Mouse (Mus musculus): ENCODE measurements around the gene Hvcn1. TPM values are rescaled to one million over a fixed set of nuclear protein-coding genes. Genes with fewer than 3 reads are reported as not detected.

Hvcn1 gene
- polyA plus RNA-seq, 1 experiment, result 174 TPM

- 1% methylated on average over 34 of the region's 34 CpGs for WGBS
- peaks cover 20% of the 10 kb centered on the region for H3K4me1 ChIP-seq (ENCODE audit: control insufficient read depth, insufficient read depth, insufficient read length)
- H3K36me3 ChIP-seq (ENCODE audit: control insufficient read depth, insufficient read depth, low read length), result no peaks in the 10 kb centered on the region
- no peaks in the 10 kb centered on the region for H3K27me3 ChIP-seq (ENCODE audit: control insufficient read depth, insufficient read depth, low read length)
- peak overlapping the region; percentile 83 for H3K4me3 ChIP-seq (ENCODE audit: extremely low read depth, insufficient read depth, insufficient read length)
- peak in 1 of 2 experiments; percentile 41 for DNase-seq (ENCODE audit: low read depth in 1 of 2, low spot score in 2 of 2)
- peak overlapping the region; percentile 49 for H3K27ac ChIP-seq (ENCODE audit: insufficient read depth, low read length)
- TF ChIP-seq POLR2A (IDR thresholded peaks at IDR 0.05; ENCODE audit: low read depth, low read length) (no peak), CTCF (IDR thresholded peaks at IDR 0.05; ENCODE audit: extremely low read depth, insufficient read depth, insufficient read length, insufficient replicate concordance) (no peak)
Observed at GRCm38 (mm10) chr5:122285029-122285766, 78.6 kb downstream of the Hvcn1 start.

- TF ChIP-seq CTCF (IDR thresholded peaks at IDR 0.05; ENCODE audit: extremely low read depth, insufficient read depth, insufficient read length, insufficient replicate concordance), result no peak
- TF ChIP-seq POLR2A (IDR thresholded peaks at IDR 0.05; ENCODE audit: low read depth, low read length), result no peak
- 14% methylated on average over 7 of the region's 7 CpGs for WGBS
- Histone ChIP-seq H3K4me3 (ENCODE audit: extremely low read depth, insufficient read depth, insufficient read length) (peak overlapping the region; percentile 83), H3K4me1 (ENCODE audit: control insufficient read depth, insufficient read depth, insufficient read length) (peaks cover 16% of the 10 kb centered on the region), H3K27ac (ENCODE audit: insufficient read depth, low read length) (peak overlapping the region; percentile 49; the same call in 1 of the 2 replicates), H3K36me3 (ENCODE audit: control insufficient read depth, insufficient read depth, low read length) (no peaks in the 10 kb centered on the region), H3K27me3 (ENCODE audit: control insufficient read depth, insufficient read depth, low read length) (no peaks in the 10 kb centered on the region)
- DNase-seq (ENCODE audit: low read depth in 1 of 2, low spot score in 2 of 2), result no peak
Observed at GRCm38 (mm10) chr5:122285767-122286150, 79.2 kb downstream of the Hvcn1 start.

- no peak overlapping the region for H3K4me3 ChIP-seq (ENCODE audit: extremely low read depth, insufficient read depth, insufficient read length)
- WGBS, result 72% methylated on average over 10 of the region's 10 CpGs
- H3K4me1 ChIP-seq (ENCODE audit: control insufficient read depth, insufficient read depth, insufficient read length), result peaks cover 17% of the 10 kb centered on the region
- H3K36me3 ChIP-seq (ENCODE audit: control insufficient read depth, insufficient read depth, low read length), result no peaks in the 10 kb centered on the region
- DNase-seq (ENCODE audit: low read depth in 1 of 2, low spot score in 2 of 2), result no peak
- no peaks in the 10 kb centered on the region for H3K27me3 ChIP-seq (ENCODE audit: control insufficient read depth, insufficient read depth, low read length)
- TF ChIP-seq CTCF (IDR thresholded peaks at IDR 0.05; ENCODE audit: extremely low read depth, insufficient read depth, insufficient read length, insufficient replicate concordance), result no peak
- no peak for TF ChIP-seq POLR2A (IDR thresholded peaks at IDR 0.05; ENCODE audit: low read depth, low read length)
- H3K27ac ChIP-seq (ENCODE audit: insufficient read depth, low read length), result no peak overlapping the region
Observed at GRCm38 (mm10) chr5:122286191-122286590, 79.6 kb downstream of the Hvcn1 start.

GRCm38 (mm10) chr5:122287026-122287425, 80.4 kb downstream of the Hvcn1 start:
- Histone ChIP-seq H3K36me3 (ENCODE audit: control insufficient read depth, insufficient read depth, low read length) (no peaks in the 10 kb centered on the region), H3K4me3 (ENCODE audit: extremely low read depth, insufficient read depth, insufficient read length) (no peak overlapping the region), H3K27me3 (ENCODE audit: control insufficient read depth, insufficient read depth, low read length) (no peaks in the 10 kb centered on the region), H3K27ac (ENCODE audit: insufficient read depth, low read length) (no peak overlapping the region), H3K4me1 (ENCODE audit: control insufficient read depth, insufficient read depth, insufficient read length) (peaks cover 23% of the 10 kb centered on the region)
- TF ChIP-seq CTCF (IDR thresholded peaks at IDR 0.05; ENCODE audit: extremely low read depth, insufficient read depth, insufficient read length, insufficient replicate concordance), result no peak
- no peak for TF ChIP-seq POLR2A (IDR thresholded peaks at IDR 0.05; ENCODE audit: low read depth, low read length)
- DNase-seq (ENCODE audit: low read depth in 1 of 2, low spot score in 2 of 2), result no peak
- 70% methylated on average over 4 of the region's 4 CpGs for WGBS

GRCm38 (mm10) chr5:122288147-122288811, 81.7 kb downstream of the Hvcn1 start:
- WGBS, result 69% methylated on average over 4 of the region's 4 CpGs
- Histone ChIP-seq H3K36me3 (ENCODE audit: control insufficient read depth, insufficient read depth, low read length) (no peaks in the 10 kb centered on the region), H3K4me3 (ENCODE audit: extremely low read depth, insufficient read depth, insufficient read length) (no peak overlapping the region), H3K4me1 (ENCODE audit: control insufficient read depth, insufficient read depth, insufficient read length) (peaks cover 28% of the 10 kb centered on the region), H3K27ac (ENCODE audit: insufficient read depth, low read length) (no peak overlapping the region), H3K27me3 (ENCODE audit: control insufficient read depth, insufficient read depth, low read length) (no peaks in the 10 kb centered on the region)
- TF ChIP-seq POLR2A (IDR thresholded peaks at IDR 0.05; ENCODE audit: low read depth, low read length) (no peak), CTCF (IDR thresholded peaks at IDR 0.05; ENCODE audit: extremely low read depth, insufficient read depth, insufficient read length, insufficient replicate concordance) (no peak)
- no peak for DNase-seq (ENCODE audit: low read depth in 1 of 2, low spot score in 2 of 2)

- WGBS, result 64% methylated on average over 6 of the region's 6 CpGs
- no peak for DNase-seq (ENCODE audit: low read depth in 1 of 2, low spot score in 2 of 2)
- Histone ChIP-seq H3K4me1 (ENCODE audit: control insufficient read depth, insufficient read depth, insufficient read length) (peaks cover 31% of the 10 kb centered on the region), H3K4me3 (ENCODE audit: extremely low read depth, insufficient read depth, insufficient read length) (no peak overlapping the region), H3K36me3 (ENCODE audit: control insufficient read depth, insufficient read depth, low read length) (no peaks in the 10 kb centered on the region), H3K27me3 (ENCODE audit: control insufficient read depth, insufficient read depth, low read length) (no peaks in the 10 kb centered on the region), H3K27ac (ENCODE audit: insufficient read depth, low read length) (peak overlapping the region; percentile 59)
- no peak for TF ChIP-seq CTCF (IDR thresholded peaks at IDR 0.05; ENCODE audit: extremely low read depth, insufficient read depth, insufficient read length, insufficient replicate concordance)
Observed at GRCm38 (mm10) chr5:122291149-122291548, 84.5 kb downstream of the Hvcn1 start.

Other genes with a start within 250 kb of the Hvcn1 start
- gene Cux2, start 156.7 kb upstream of the Hvcn1 start, polyA plus RNA-seq (2012; rRNA removed), result 0.77 and 1.2 TPM in 2 replicates
- gene Myl2, start 105.9 kb upstream of the Hvcn1 start, polyA plus RNA-seq (2012; rRNA removed), result 0.46 TPM in 1 of 2 replicates, not detected in the other
- 0.12 and 0.16 TPM in 2 replicates for gene Ccdc63, start 66.0 kb upstream of the Hvcn1 start, polyA plus RNA-seq (2012; rRNA removed)
- gene Ppp1cc, start 48.5 kb upstream of the Hvcn1 start, polyA plus RNA-seq (2012; rRNA removed), result 73.9 and 90.0 TPM in 2 replicates
- 22.1 and 25.3 TPM in 2 replicates for gene Tctn1, start 57.7 kb downstream of the Hvcn1 start, polyA plus RNA-seq (2012; rRNA removed)
- gene Pptc7, start 77.6 kb downstream of the Hvcn1 start, polyA plus RNA-seq (2012; rRNA removed), result 18.8 and 24.5 TPM in 2 replicates
- 3.8 and 4.5 TPM in 2 replicates for gene Rad9b, start 147.4 kb downstream of the Hvcn1 start, polyA plus RNA-seq (2012; rRNA removed)
- 19.5 and 21.9 TPM in 2 replicates for gene Vps29, start 147.6 kb downstream of the Hvcn1 start, polyA plus RNA-seq (2012; rRNA removed)
- 55.5 and 75.5 TPM in 2 replicates for gene Gpn3, start 165.1 kb downstream of the Hvcn1 start, polyA plus RNA-seq (2012; rRNA removed)
- 7.4 and 10.0 TPM in 2 replicates for gene Fam216a, start 165.6 kb downstream of the Hvcn1 start, polyA plus RNA-seq (2012; rRNA removed)
- gene Arpc3, start 185.1 kb downstream of the Hvcn1 start, polyA plus RNA-seq (2012; rRNA removed), result 134 and 154 TPM in 2 replicates
- gene Anapc7, start 214.9 kb downstream of the Hvcn1 start, polyA plus RNA-seq (2012; rRNA removed), result 18.0 and 21.2 TPM in 2 replicates